Mouse (Mus musculus): ENCODE data around the gene Crb1. TPM values are rescaled to one million over a fixed set of nuclear protein-coding genes. Genes with fewer than 3 reads are reported as not detected.

Crb1 gene
- polyA plus RNA-seq, 1 experiment from 2014 or later = 0.32 TPM

DNA sequence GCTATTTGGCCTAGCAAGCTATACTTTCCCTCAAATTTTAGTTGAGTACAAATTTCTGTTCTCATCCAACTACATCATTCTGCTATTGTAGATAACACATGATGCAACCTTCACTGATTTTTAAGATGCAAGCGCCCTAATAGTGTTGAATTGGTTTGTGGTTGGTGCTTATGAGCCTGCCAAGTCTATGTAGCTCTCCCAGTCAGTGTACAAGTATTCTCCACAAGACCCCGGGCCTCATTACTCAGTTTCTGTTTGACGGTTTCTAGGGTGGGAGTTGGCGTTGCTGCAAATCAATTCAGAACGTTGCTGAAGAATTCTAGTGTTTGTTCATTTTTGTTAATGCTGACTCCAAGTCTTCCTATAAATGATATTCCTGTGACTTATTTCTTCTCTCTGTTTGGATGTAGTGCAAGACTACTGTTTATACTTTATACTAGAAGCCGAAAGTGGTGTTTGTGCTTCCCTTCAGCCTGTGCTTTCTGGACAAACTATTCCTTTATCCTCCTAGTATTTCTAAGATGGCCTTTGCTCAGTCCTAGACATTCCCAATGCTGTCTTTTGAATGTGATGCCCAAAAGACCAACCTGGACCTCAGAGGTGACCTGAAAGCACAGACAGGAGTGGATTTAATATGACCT is 152.5 kb downstream of the Crb1 start:
- peak overlapping the region; percentile 66 for H3K27ac ChIP-seq (ENCODE audit: low read length)
- no peak overlapping the region for H3K9ac ChIP-seq (replicated peaks; ENCODE audit: low read depth, low read length)
- H3K36me3 ChIP-seq (ENCODE audit: control insufficient read depth, insufficient read depth, low read length) = no peaks in the 10 kb centered on the region
- no peak overlapping the region for H3K4me3 ChIP-seq (ENCODE audit: low read depth, low read length)
- peak; percentile 71; the same call in 1 of the 2 replicates for ATAC-seq (ENCODE audit: insufficient number of reproducible peaks, insufficient read depth, low FRiP score, low read depth)
- no peaks in the 10 kb centered on the region for H3K9me3 ChIP-seq (ENCODE audit: control insufficient read depth, low read depth, low read length)
- H3K27me3 ChIP-seq (ENCODE audit: control insufficient read depth, insufficient read depth, low read length) = no peaks in the 10 kb centered on the region
- no peak overlapping the region for H3K4me2 ChIP-seq (replicated peaks; ENCODE audit: low read depth, low read length)
- 37% methylated on average over 6 of the region's 6 CpGs for WGBS
- no peaks in the 10 kb centered on the region for H3K4me1 ChIP-seq (ENCODE audit: control insufficient read depth, insufficient read depth, low read length)

DNA sequence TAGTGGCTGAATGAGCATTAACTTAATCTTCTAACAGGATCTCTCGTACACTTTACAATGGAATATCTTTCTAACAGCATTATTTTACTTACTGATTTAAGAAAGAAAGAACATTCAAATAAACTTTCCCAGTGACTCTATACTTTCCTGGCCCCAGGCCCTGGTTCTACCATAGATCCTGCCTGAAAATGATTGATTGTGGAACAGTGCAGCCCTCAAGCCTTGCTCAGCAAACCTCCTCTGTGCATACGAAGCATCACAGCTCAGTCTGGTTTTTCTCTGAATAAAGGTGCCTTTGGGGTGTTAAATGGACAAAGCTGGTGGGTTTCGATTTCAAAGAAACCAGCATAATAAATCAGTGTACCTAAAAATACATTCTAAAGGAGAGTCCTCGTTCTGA is 153.1 kb downstream of the Crb1 start:
- Histone ChIP-seq H3K9ac (replicated peaks; ENCODE audit: low read depth, low read length) (no peak overlapping the region), H3K4me3 (ENCODE audit: low read depth, low read length) (no peak overlapping the region), H3K4me1 (ENCODE audit: control insufficient read depth, insufficient read depth, low read length) (no peaks in the 10 kb centered on the region), H3K9me3 (ENCODE audit: control insufficient read depth, low read depth, low read length) (no peaks in the 10 kb centered on the region), H3K27ac (ENCODE audit: low read length) (peak overlapping the region; percentile 66; the same call in 1 of the 2 replicates), H3K27me3 (ENCODE audit: control insufficient read depth, insufficient read depth, low read length) (no peaks in the 10 kb centered on the region), H3K36me3 (ENCODE audit: control insufficient read depth, insufficient read depth, low read length) (no peaks in the 10 kb centered on the region), H3K4me2 (replicated peaks; ENCODE audit: low read depth, low read length) (no peak overlapping the region)
- 33% methylated on average over 4 of the region's 4 CpGs for WGBS
- ATAC-seq (ENCODE audit: insufficient number of reproducible peaks, insufficient read depth, low FRiP score, low read depth) = peak; percentile 84; the same call in 1 of the 2 replicates

DNA sequence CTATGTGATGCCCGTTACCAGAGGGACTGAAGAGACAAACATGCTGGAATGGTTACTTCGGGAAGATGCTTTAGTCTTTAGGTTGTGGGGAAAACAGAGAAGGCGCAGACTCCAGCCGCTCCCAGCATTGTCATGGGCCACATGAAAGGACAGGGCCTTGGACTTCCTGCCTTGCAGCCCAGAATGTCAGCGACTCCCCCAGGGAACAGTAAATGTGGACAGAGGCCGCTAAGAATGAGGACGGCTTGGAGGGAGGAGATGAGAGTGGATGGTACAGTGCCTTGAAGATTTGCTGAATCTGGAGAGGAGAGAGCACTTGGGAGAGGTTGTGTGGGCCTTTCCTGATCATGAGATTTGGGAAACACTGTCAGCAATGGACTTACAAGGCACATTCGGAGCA is 161.6 kb downstream of the Crb1 start:
- ATAC-seq (ENCODE audit: insufficient number of reproducible peaks, insufficient read depth, low FRiP score, low read depth) = no peak
- 70% methylated on average over 8 of the region's 8 CpGs for WGBS
- peaks cover 10% of the 10 kb centered on the region; the same call in 1 of the 2 replicates for H3K4me1 ChIP-seq (ENCODE audit: control insufficient read depth, insufficient read depth, low read length)
- H3K36me3 ChIP-seq (ENCODE audit: control insufficient read depth, insufficient read depth, low read length) = no peaks in the 10 kb centered on the region
- H3K27ac ChIP-seq (ENCODE audit: low read length) = peak overlapping the region; percentile 69; the same call in 1 of the 2 replicates
- no peak overlapping the region for H3K4me3 ChIP-seq (ENCODE audit: low read depth, low read length)
- no peaks in the 10 kb centered on the region for H3K27me3 ChIP-seq (ENCODE audit: control insufficient read depth, insufficient read depth, low read length)
- no peak overlapping the region for H3K9ac ChIP-seq (replicated peaks; ENCODE audit: low read depth, low read length)
- H3K9me3 ChIP-seq (ENCODE audit: control insufficient read depth, low read depth, low read length) = no peaks in the 10 kb centered on the region
- H3K4me2 ChIP-seq (replicated peaks; ENCODE audit: low read depth, low read length) = no peak overlapping the region

DNA sequence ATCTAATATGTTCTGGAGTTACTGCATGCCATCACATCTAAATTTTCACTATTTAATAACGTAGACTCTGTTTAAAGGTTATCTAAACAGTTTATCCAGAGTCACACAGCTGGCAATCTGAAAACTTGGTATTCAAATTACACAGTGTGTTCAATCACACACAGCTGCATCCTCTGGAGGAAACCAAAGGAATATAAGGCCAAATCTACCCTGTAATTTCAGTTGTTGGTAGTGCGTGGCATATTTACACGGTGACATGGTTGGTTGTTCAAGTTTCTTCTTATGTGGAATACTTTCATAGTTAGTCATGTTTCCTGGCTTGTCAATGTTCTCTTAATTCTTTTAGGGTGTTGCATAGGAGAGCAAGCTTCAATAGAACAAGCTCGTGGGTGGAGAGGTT is 166.4 kb downstream of the Crb1 start:
- no peak overlapping the region for H3K9ac ChIP-seq (replicated peaks; ENCODE audit: low read depth, low read length)
- no peak overlapping the region for H3K27ac ChIP-seq (ENCODE audit: low read length)
- 56% methylated on average over 4 of the region's 4 CpGs for WGBS
- peaks cover 12% of the 10 kb centered on the region; the same call in 1 of the 2 replicates for H3K4me1 ChIP-seq (ENCODE audit: control insufficient read depth, insufficient read depth, low read length)
- no peak for ATAC-seq (ENCODE audit: insufficient number of reproducible peaks, insufficient read depth, low FRiP score, low read depth)
- H3K36me3 ChIP-seq (ENCODE audit: control insufficient read depth, insufficient read depth, low read length) = no peaks in the 10 kb centered on the region
- H3K27me3 ChIP-seq (ENCODE audit: control insufficient read depth, insufficient read depth, low read length) = no peaks in the 10 kb centered on the region
- no peaks in the 10 kb centered on the region for H3K9me3 ChIP-seq (ENCODE audit: control insufficient read depth, low read depth, low read length)
- no peak overlapping the region for H3K4me2 ChIP-seq (replicated peaks; ENCODE audit: low read depth, low read length)
- H3K4me3 ChIP-seq (ENCODE audit: low read depth, low read length) = no peak overlapping the region

DNA sequence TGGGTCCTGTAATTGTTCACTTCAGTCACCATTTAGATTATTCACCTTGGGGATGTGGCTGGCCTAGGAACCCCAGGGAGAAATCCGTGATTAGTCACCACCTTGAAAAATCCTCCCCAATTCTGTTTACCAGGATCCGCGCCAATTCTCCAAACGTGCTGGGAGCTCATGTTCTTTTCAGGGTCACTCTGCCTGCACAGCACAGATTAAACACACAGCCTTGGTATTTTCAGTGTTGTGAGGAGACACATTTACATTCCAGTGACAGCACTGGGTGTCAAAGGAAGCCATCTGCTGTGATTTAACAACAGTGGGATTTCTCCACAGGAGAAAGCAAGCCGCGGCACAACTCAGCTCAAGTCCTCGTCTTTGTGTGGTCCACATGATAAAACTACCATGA is 167.1 kb downstream of the Crb1 start:
- no peak; the same call in 1 of the 2 replicates for ATAC-seq (ENCODE audit: insufficient number of reproducible peaks, insufficient read depth, low FRiP score, low read depth)
- Histone ChIP-seq H3K4me1 (ENCODE audit: control insufficient read depth, insufficient read depth, low read length) (peaks cover 8% of the 10 kb centered on the region; the same call in 1 of the 2 replicates), H3K4me2 (replicated peaks; ENCODE audit: low read depth, low read length) (no peak overlapping the region), H3K27ac (ENCODE audit: low read length) (0 out of 2 replicates have a peak overlapping the region, but pooled peaks have one; percentile 10), H3K9me3 (ENCODE audit: control insufficient read depth, low read depth, low read length) (no peaks in the 10 kb centered on the region), H3K9ac (replicated peaks; ENCODE audit: low read depth, low read length) (no peak overlapping the region), H3K27me3 (ENCODE audit: control insufficient read depth, insufficient read depth, low read length) (no peaks in the 10 kb centered on the region), H3K36me3 (ENCODE audit: control insufficient read depth, insufficient read depth, low read length) (no peaks in the 10 kb centered on the region), H3K4me3 (ENCODE audit: low read depth, low read length) (no peak overlapping the region)
- WGBS = 22% methylated on average over 7 of the region's 7 CpGs

DNA sequence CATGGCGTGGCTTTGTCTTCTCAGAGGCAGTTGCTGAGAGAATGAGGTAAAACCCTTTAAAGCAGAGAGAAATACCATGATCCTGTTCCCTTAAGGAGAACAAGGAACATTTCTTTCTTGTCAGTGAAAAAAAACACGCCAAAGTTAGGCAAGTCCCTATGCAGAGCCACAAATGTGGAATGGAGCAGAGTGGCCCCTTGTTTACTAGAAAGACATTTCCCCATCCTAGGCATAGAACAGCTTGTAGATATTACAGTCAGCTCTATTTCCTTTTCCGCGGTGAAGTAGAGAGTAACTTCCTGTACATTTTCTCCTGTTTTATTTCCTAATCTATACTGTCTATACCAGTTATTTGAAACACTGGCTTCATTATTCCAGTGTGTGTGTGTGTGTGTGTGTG is 170.6 kb downstream of the Crb1 start:
- no peaks in the 10 kb centered on the region for H3K36me3 ChIP-seq (ENCODE audit: control insufficient read depth, insufficient read depth, low read length)
- no peak overlapping the region for H3K4me2 ChIP-seq (replicated peaks; ENCODE audit: low read depth, low read length)
- H3K4me1 ChIP-seq (ENCODE audit: control insufficient read depth, insufficient read depth, low read length) = peaks cover 8% of the 10 kb centered on the region; the same call in 1 of the 2 replicates
- no peaks in the 10 kb centered on the region for H3K27me3 ChIP-seq (ENCODE audit: control insufficient read depth, insufficient read depth, low read length)
- 59% methylated on average over 4 of the region's 4 CpGs for WGBS
- no peaks in the 10 kb centered on the region for H3K9me3 ChIP-seq (ENCODE audit: control insufficient read depth, low read depth, low read length)
- H3K27ac ChIP-seq (ENCODE audit: low read length) = no peak overlapping the region
- ATAC-seq (ENCODE audit: insufficient number of reproducible peaks, insufficient read depth, low FRiP score, low read depth) = no peak
- H3K9ac ChIP-seq (replicated peaks; ENCODE audit: low read depth, low read length) = no peak overlapping the region
- H3K4me3 ChIP-seq (ENCODE audit: low read depth, low read length) = no peak overlapping the region

DNA sequence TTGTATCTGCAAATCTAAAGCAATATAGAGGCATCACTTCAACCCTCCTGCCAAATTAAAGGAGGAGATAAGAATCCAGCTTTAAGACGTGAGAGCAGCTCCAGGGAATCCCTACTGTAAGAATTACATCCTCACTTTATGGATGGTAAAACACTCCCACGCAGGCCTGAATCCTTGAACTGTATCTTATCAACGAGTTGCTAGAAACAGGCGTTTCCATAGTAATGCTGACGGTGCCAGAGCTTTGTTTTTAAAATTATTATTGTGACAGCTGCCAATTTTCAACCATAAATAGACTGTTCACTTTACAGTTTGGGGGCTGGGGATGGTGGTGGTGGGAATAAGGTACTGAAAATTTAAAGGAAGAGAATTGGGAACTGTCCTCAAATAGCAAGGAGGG is 173.9 kb downstream of the Crb1 start:
- 51% methylated on average over 5 of the region's 5 CpGs for WGBS

DNA sequence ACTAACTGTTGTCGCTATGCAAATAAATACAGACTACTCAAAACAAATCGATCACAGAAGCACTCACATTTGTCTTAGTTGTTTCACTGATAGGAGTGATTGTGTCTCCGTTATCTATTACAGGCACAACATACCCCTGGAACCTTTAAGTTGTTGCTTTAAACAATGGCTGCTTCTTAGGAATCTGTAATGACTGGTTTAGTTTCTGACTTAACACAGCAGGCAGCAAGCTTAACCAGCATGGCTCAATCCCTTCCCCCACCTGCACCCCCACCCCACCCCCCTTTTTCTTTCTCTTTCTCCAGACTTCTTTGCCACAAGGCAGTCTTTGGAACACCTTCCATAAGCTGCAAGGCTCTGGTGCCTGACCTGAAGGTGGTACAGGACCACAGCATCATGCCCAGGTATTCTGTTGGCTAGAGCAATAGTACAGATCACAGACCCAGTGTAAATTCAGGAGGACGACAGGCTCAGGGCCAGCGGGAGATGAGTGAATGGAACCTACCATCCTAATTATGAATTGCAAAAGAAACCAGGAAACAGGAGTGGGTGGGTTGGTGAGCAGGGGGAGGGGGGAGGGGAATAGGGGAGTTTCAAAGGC is 182.4 kb downstream of the Crb1 start:
- Histone ChIP-seq H3K4me3 (ENCODE audit: low read depth, low read length) (no peak overlapping the region), H3K9me3 (ENCODE audit: control insufficient read depth, low read depth, low read length) (no peaks in the 10 kb centered on the region), H3K4me1 (ENCODE audit: control insufficient read depth, insufficient read depth, low read length) (no peaks in the 10 kb centered on the region), H3K27ac (ENCODE audit: low read length) (no peak overlapping the region), H3K4me2 (replicated peaks; ENCODE audit: low read depth, low read length) (no peak overlapping the region), H3K27me3 (ENCODE audit: control insufficient read depth, insufficient read depth, low read length) (no peaks in the 10 kb centered on the region), H3K9ac (replicated peaks; ENCODE audit: low read depth, low read length) (no peak overlapping the region), H3K36me3 (ENCODE audit: control insufficient read depth, insufficient read depth, low read length) (no peaks in the 10 kb centered on the region)
- WGBS = 23% methylated on average over 5 of the region's 5 CpGs
- ATAC-seq (ENCODE audit: insufficient number of reproducible peaks, insufficient read depth, low FRiP score, low read depth) = no peak

More for the DNA sequence above, 173.9 kb downstream of the Crb1 start:
- Histone ChIP-seq H3K9me3 (ENCODE audit: control insufficient read depth, low read depth, low read length) (no peaks in the 10 kb centered on the region), H3K27me3 (ENCODE audit: control insufficient read depth, insufficient read depth, low read length) (no peaks in the 10 kb centered on the region), H3K4me2 (replicated peaks; ENCODE audit: low read depth, low read length) (no peak overlapping the region), H3K9ac (replicated peaks; ENCODE audit: low read depth, low read length) (no peak overlapping the region), H3K36me3 (ENCODE audit: control insufficient read depth, insufficient read depth, low read length) (no peaks in the 10 kb centered on the region), H3K27ac (ENCODE audit: low read length) (no peak overlapping the region), H3K4me1 (ENCODE audit: control insufficient read depth, insufficient read depth, low read length) (0 out of 2 replicates have a peak, but pooled peaks cover 3% of the 10 kb centered on the region), H3K4me3 (ENCODE audit: low read depth, low read length) (no peak overlapping the region)
- ATAC-seq (ENCODE audit: insufficient number of reproducible peaks, insufficient read depth, low FRiP score, low read depth) = no peak

All from stomach, embryonic 14.5 days (tissue).